Mouse (Mus musculus): ENCODE results near the gene Trpv1.

GRCm38 (mm10) chr11:73228881-73229280, 5.2 kb upstream of the Trpv1 start:
- no peak for TF ChIP-seq CTCF (IDR thresholded peaks at IDR 0.05; ENCODE audit: insufficient read depth, low read depth, low read length)
- TF ChIP-seq POLR2A (IDR thresholded peaks at IDR 0.05; ENCODE audit: insufficient read depth, low read depth, low read length): no peak

All from olfactory bulb, adult 2 months (tissue).